ENCODE assay signal across 8 mouse cellular contexts in genomic region chr13:78163087-78163958, GRCm38 (mm10). TPM values are rescaled to one million over a fixed set of nuclear protein-coding genes. Genes with fewer than 3 reads are reported as not detected.
DNase-seq lines count a peak whose midpoint lies in the region; ATAC-seq and TF ChIP-seq lines count a peak whose summit lies in the region.

No protein-coding gene starts in this region.

- WGBS in embryonic facial prominence, embryonic 14.5 days = 0% methylated on average over 56 of the region's 86 CpGs
- under 1% methylated on average over 85 of the region's 86 CpGs for WGBS in heart, embryonic 11.5 days (ENCODE audit: insufficient replicate concordance)
- under 1% methylated on average over 64 of the region's 86 CpGs for WGBS in kidney, embryonic 14.5 days
- under 1% methylated on average over 86 of the region's 86 CpGs for WGBS in limb, embryonic 15.5 days
- WGBS in midbrain, embryonic 16.5 days = under 1% methylated on average over 76 of the region's 86 CpGs

- peak overlapping the region; percentile 39; the same call in 1 of the 2 replicates for H3K27ac ChIP-seq in embryonic facial prominence, embryonic 14.5 days (replicated peaks; ENCODE audit: low read depth, low read length)
- peak overlapping the region; percentile 37 for H3K27ac ChIP-seq in heart, embryonic 11.5 days (ENCODE audit: low read depth, low read length)
- H3K27ac ChIP-seq in kidney, embryonic 14.5 days (ENCODE audit: low read depth, low read length) = no peak overlapping the region
- H3K27ac ChIP-seq in limb, embryonic 15.5 days = no peak overlapping the region
- peak overlapping the region; percentile 89 for H3K27ac ChIP-seq in midbrain, embryonic 16.5 days (ENCODE audit: low read length)
- no peak overlapping the region; the same call in 1 of the 2 replicates for H3K27ac ChIP-seq in testis, adult 2 months (ENCODE audit: control insufficient read depth, insufficient read depth, low read depth, low read length)

- H3K27me3 ChIP-seq in embryonic facial prominence, embryonic 14.5 days (replicated peaks; ENCODE audit: control insufficient read depth, insufficient read depth, low read length) = peaks cover 32% of the 10 kb centered on the region
- peaks cover 24% of the 10 kb centered on the region for H3K27me3 ChIP-seq in heart, embryonic 11.5 days (ENCODE audit: control insufficient read depth, insufficient read depth, low read length)
- peaks cover 36% of the 10 kb centered on the region for H3K27me3 ChIP-seq in kidney, embryonic 14.5 days (ENCODE audit: control insufficient read depth, insufficient read depth, low read length)
- peaks cover 60% of the 10 kb centered on the region for H3K27me3 ChIP-seq in limb, embryonic 15.5 days
- H3K27me3 ChIP-seq in midbrain, embryonic 16.5 days (ENCODE audit: control insufficient read depth, insufficient read depth, low read depth, low read length) = peaks cover 14% of the 10 kb centered on the region
- no peaks in the 10 kb centered on the region for H3K27me3 ChIP-seq in testis, adult 2 months (ENCODE audit: control insufficient read depth, insufficient read depth, low read length)

- no peak for TF ChIP-seq POLR2A in testis, adult 2 months (IDR thresholded peaks at IDR 0.05; ENCODE audit: control insufficient read depth, low read depth, low read length)

- no peak for TF ChIP-seq CTCF in testis, adult 2 months (IDR thresholded peaks at IDR 0.05; ENCODE audit: control insufficient read depth, insufficient read depth, insufficient replicate concordance, low read depth, low read length)

- peak overlapping the region; percentile 98 for H3K4me2 ChIP-seq in embryonic facial prominence, embryonic 14.5 days (ENCODE audit: low read depth, low read length)
- H3K4me2 ChIP-seq in heart, embryonic 11.5 days = peak overlapping the region; percentile 82
- H3K4me2 ChIP-seq in kidney, embryonic 14.5 days (replicated peaks; ENCODE audit: low read depth, low read length) = peak overlapping the region; percentile 92
- peak overlapping the region; percentile 98 for H3K4me2 ChIP-seq in limb, embryonic 15.5 days
- peak overlapping the region; percentile 88 for H3K4me2 ChIP-seq in midbrain, embryonic 16.5 days (ENCODE audit: low read length)

- no peaks in the 10 kb centered on the region for H3K9me3 ChIP-seq in embryonic facial prominence, embryonic 14.5 days (ENCODE audit: control insufficient read depth, low read length)
- no peaks in the 10 kb centered on the region for H3K9me3 ChIP-seq in heart, embryonic 11.5 days (replicated peaks; ENCODE audit: control insufficient read depth, low read length)
- H3K9me3 ChIP-seq in kidney, embryonic 14.5 days (ENCODE audit: control insufficient read depth, low read length) = no peaks in the 10 kb centered on the region
- H3K9me3 ChIP-seq in limb, embryonic 15.5 days = no peaks in the 10 kb centered on the region
- H3K9me3 ChIP-seq in midbrain, embryonic 16.5 days (replicated peaks; ENCODE audit: control insufficient read depth, low read length, poor library complexity, severe bottlenecking) = no peaks in the 10 kb centered on the region

- ATAC-seq in embryonic facial prominence, embryonic 14.5 days (ENCODE audit: low read depth) = peak; percentile 94
- peak; percentile 93 for ATAC-seq in heart, embryonic 11.5 days (replicated peaks; ENCODE audit: insufficient number of reproducible peaks, low FRiP score, low TSS enrichment)
- ATAC-seq in kidney, embryonic 14.5 days (ENCODE audit: low FRiP score, low TSS enrichment) = peak; percentile 97
- ATAC-seq in limb, embryonic 15.5 days (ENCODE audit: insufficient number of reproducible peaks, low FRiP score, low TSS enrichment, low read depth) = peak; percentile 65
- ATAC-seq in midbrain, embryonic 16.5 days = peak; percentile 90

- no peaks in the 10 kb centered on the region for H3K4me1 ChIP-seq in embryonic facial prominence, embryonic 14.5 days (ENCODE audit: control insufficient read depth, insufficient read depth, low read length)
- 0 out of 2 replicates have a peak, but pooled peaks cover 2% of the 10 kb centered on the region for H3K4me1 ChIP-seq in heart, embryonic 11.5 days (ENCODE audit: control insufficient read depth, insufficient read depth, low read length)
- no peaks in the 10 kb centered on the region for H3K4me1 ChIP-seq in kidney, embryonic 14.5 days (ENCODE audit: control insufficient read depth, insufficient read depth, low read length)
- H3K4me1 ChIP-seq in limb, embryonic 15.5 days = peaks cover 11% of the 10 kb centered on the region
- H3K4me1 ChIP-seq in midbrain, embryonic 16.5 days (ENCODE audit: control insufficient read depth, insufficient read depth, low read length) = peaks cover 11% of the 10 kb centered on the region
- peaks cover 2% of the 10 kb centered on the region; the same call in 1 of the 2 replicates for H3K4me1 ChIP-seq in testis, adult 2 months (ENCODE audit: control insufficient read depth, insufficient read depth, low read length)

- H3K9ac ChIP-seq in embryonic facial prominence, embryonic 14.5 days (ENCODE audit: low read depth, low read length) = peak overlapping the region; percentile 71
- H3K9ac ChIP-seq in heart, embryonic 11.5 days (ENCODE audit: low read depth, low read length) = peak overlapping the region; percentile 77
- H3K9ac ChIP-seq in kidney, embryonic 14.5 days (ENCODE audit: low read depth, low read length) = peak overlapping the region; percentile 64
- H3K9ac ChIP-seq in limb, embryonic 15.5 days = 0 out of 2 replicates have a peak overlapping the region, but pooled peaks have one; percentile 1
- H3K9ac ChIP-seq in midbrain, embryonic 16.5 days (ENCODE audit: low read depth, low read length) = peak overlapping the region; percentile 83

- no peaks in the 10 kb centered on the region for H3K36me3 ChIP-seq in embryonic facial prominence, embryonic 14.5 days (ENCODE audit: control insufficient read depth, insufficient read depth, low read length)
- no peaks in the 10 kb centered on the region for H3K36me3 ChIP-seq in heart, embryonic 11.5 days (ENCODE audit: control insufficient read depth, insufficient read depth, low read length)
- H3K36me3 ChIP-seq in kidney, embryonic 14.5 days (ENCODE audit: control insufficient read depth, insufficient read depth, low read length) = no peaks in the 10 kb centered on the region
- no peaks in the 10 kb centered on the region for H3K36me3 ChIP-seq in limb, embryonic 15.5 days
- no peaks in the 10 kb centered on the region for H3K36me3 ChIP-seq in midbrain, embryonic 16.5 days (ENCODE audit: control insufficient read depth, insufficient read depth, low read length)
- no peaks in the 10 kb centered on the region for H3K36me3 ChIP-seq in testis, adult 2 months (ENCODE audit: control insufficient read depth, insufficient read depth, low read length)

- DNase-seq in CD8-positive naive resting alpha-beta T cell, adult 2 months (ENCODE audit: low read depth in 2 of 2, low spot score in 2 of 2) = peak; percentile 1 to 10
- peak; percentile 88 to 89 for DNase-seq in adrenal gland, postnatal 36 days
- peak; percentile 87 for DNase-seq in embryonic facial prominence, embryonic 14.5 days (ENCODE audit: low spot score)

- peak overlapping the region; percentile 58 for H3K4me3 ChIP-seq in embryonic facial prominence, embryonic 14.5 days (ENCODE audit: low read depth, low read length)
- H3K4me3 ChIP-seq in heart, embryonic 11.5 days (ENCODE audit: low read depth, low read length) = peak overlapping the region; percentile 66
- H3K4me3 ChIP-seq in kidney, embryonic 14.5 days (ENCODE audit: low read length) = peak overlapping the region; percentile 66
- H3K4me3 ChIP-seq in limb, embryonic 15.5 days = peak overlapping the region; percentile 54
- peak overlapping the region; percentile 58 for H3K4me3 ChIP-seq in midbrain, embryonic 16.5 days (ENCODE audit: low read depth, low read length)
- peak overlapping the region; percentile 94 for H3K4me3 ChIP-seq in testis, adult 2 months (ENCODE audit: control insufficient read depth, low read depth, low read length)

RNA-seq across cellular contexts. Expression of gene Nr2f1, which starts 36.2 kb away (rescaled TPM):
- 10 to 100 TPM; 17.8 to 33.0 TPM for total RNA-seq in adrenal gland, postnatal 36 days (2021)
- polyA plus RNA-seq in embryonic facial prominence, embryonic 14.5 days (2014; fragmentation: Nextera tagmentation; extraction: Ambion mirVana) = 17.9 and 19.4 TPM in 2 replicates
- polyA plus RNA-seq in heart, embryonic 11.5 days (2014; fragmentation: Nextera tagmentation; extraction: Ambion mirVana) = 10.2 and 10.9 TPM in 2 replicates
- polyA plus RNA-seq in kidney, embryonic 14.5 days (2014; fragmentation: Nextera tagmentation; extraction: Ambion mirVana) = 26.8 and 36.9 TPM in 2 replicates
- polyA plus RNA-seq in limb, embryonic 15.5 days (2015; fragmentation: Nextera tagmentation; extraction: Ambion mirVana) = 1.3 and 1.9 TPM in 2 replicates
- 46.0 and 64.0 TPM in 2 replicates for polyA plus RNA-seq in midbrain, embryonic 16.5 days (2015; fragmentation: Nextera tagmentation; extraction: Ambion mirVana)
- polyA plus RNA-seq in testis, adult 2 months (2012; rRNA removed) = 0.14 and 0.69 TPM in 2 replicates

Comparison
In these comparisons a context has a peak if more than half of its experiments do, and no peak if none do; other contexts are left out.
1. DNase-seq: peak in every context shown above with its lines; median percentile 88 in adrenal gland, postnatal 36 days; 87 in embryonic facial prominence, embryonic 14.5 days; 6 in CD8-positive naive resting alpha-beta T cell, adult 2 months.
2. H3K27ac ChIP-seq: peak in embryonic facial prominence, embryonic 14.5 days (single experiment), heart, embryonic 11.5 days (single experiment) and midbrain, embryonic 16.5 days (single experiment); none in kidney, embryonic 14.5 days (single experiment), limb, embryonic 15.5 days (single experiment) and testis, adult 2 months (single experiment).
3. H3K9ac ChIP-seq: peak in every context shown above with its lines; median percentile 83 in midbrain, embryonic 16.5 days; 77 in heart, embryonic 11.5 days; 71 in embryonic facial prominence, embryonic 14.5 days; 64 in kidney, embryonic 14.5 days; 1 in limb, embryonic 15.5 days.
4. Peak in every context shown above with its lines, with median percentiles within 50 percentile points of each other: ATAC-seq, H3K4me2 ChIP-seq and H3K4me3 ChIP-seq.